Mouse (Mus musculus) CH12.LX (cell line): ENCODE data around the gene Slc35d3.

Experiments
- CTCF ChIP-seq, 2 experiments: IDR thresholded peaks in 1 of 2; conservative IDR thresholded peaks in 1 of 2; 2 replicates each; pipeline ENCODE4 v1.5.1; 2011 to 2012; ENCODE audit warnings: low read depth in 2 of 2, low read length in 2 of 2, improper control_type of control experiment in 1 of 2, inconsistent platforms in 1 of 2, mild to moderate bottlenecking in 1 of 2, moderate library complexity in 1 of 2
- EP300 ChIP-seq: IDR thresholded peaks from 2 replicates; pipeline ENCODE4 v1.6.1; 2011; ENCODE audit warnings: low read length, improper control_type of control experiment
- GABPA ChIP-seq: IDR thresholded peaks from 2 replicates; pipeline ENCODE4 v1.6.1; 2012; ENCODE audit warnings: low read depth, low read length, improper control_type of control experiment, inconsistent platforms; ENCODE audit not compliant: insufficient replicate concordance
- HCFC1 ChIP-seq: IDR thresholded peaks from 2 replicates; pipeline ENCODE4 v1.6.1; 2012; ENCODE audit warnings: low read depth, mild to moderate bottlenecking, inconsistent platforms, low read length, improper control_type of control experiment
- MAFK ChIP-seq: IDR thresholded peaks from 2 replicates; pipeline ENCODE4 v1.6.1; 2011; ENCODE audit warnings: low read length, improper control_type of control experiment; ENCODE audit not compliant: insufficient replicate concordance
- MYC ChIP-seq: IDR thresholded peaks from 2 replicates; pipeline ENCODE4 v1.6.1; 2011; ENCODE audit warnings: low read depth, mild to moderate bottlenecking, improper control_type of control experiment, low read length
- POLR2A ChIP-seq: IDR thresholded peaks from 2 replicates; pipeline ENCODE4 v1.6.1; 2011; ENCODE audit warnings: low read depth, mild to moderate bottlenecking, improper control_type of control experiment, low read length
- UBTF ChIP-seq: IDR thresholded peaks from 2 replicates; pipeline ENCODE4 v1.6.1; 2012; ENCODE audit warnings: low read depth, mild to moderate bottlenecking, inconsistent platforms, low read length, improper control_type of control experiment, moderate library complexity
- USF1 ChIP-seq: IDR thresholded peaks from 2 replicates; pipeline ENCODE4 v1.6.1; 2014; ENCODE audit warnings: low read depth, mild to moderate bottlenecking, inconsistent platforms, low read length, improper control_type of control experiment
- USF2 ChIP-seq: conservative IDR thresholded peaks from 2 replicates; pipeline ENCODE4 v1.6.1; 2011; ENCODE audit warnings: low read depth, low read length, improper control_type of control experiment

- TF ChIP-seq USF2 (no peak), POLR2A (no peak), CTCF (conservative IDR thresholded peaks at IDR 0.05 in 1 of 2, IDR thresholded peaks at IDR 0.05 in 1 of 2; ENCODE audit: low read depth in 2 of 2, low read length in 2 of 2) (no peak), MAFK (no peak), MYC (no peak), UBTF (no peak), EP300 (no peak), GABPA (no peak), USF1 (no peak), HCFC1 (no peak)
Observed at GRCm38 (mm10) chr10:19880437-19880836, 29.2 kb upstream of the Slc35d3 start.
